ENCODE assay signal across 9 mouse cellular contexts in genomic region chr11:34073776-34074175, GRCm38 (mm10). TPM values are rescaled to one million over a fixed set of nuclear protein-coding genes. Genes with fewer than 3 reads are reported as not detected.
DNase-seq lines count a peak whose midpoint lies in the region; ATAC-seq and TF ChIP-seq lines count a peak whose summit lies in the region.
"Had no signal": no experiment of that assay in that cellular context is flagged by ENCODE, and none has a peak within 500 bp of the region (broad histone marks: within the 10 kb centered on the region; RNA-seq: fewer than 3 reads in every experiment).

No protein-coding gene starts in this region.

- in situ Hi-C loops in ES-E14 (cut with MboI; ENCODE audit: low sequenced_read_pairs in 2 of 2, unreplicated experiment in 2 of 2): no loop called here

- 0 out of 2 replicates have a peak, but pooled peaks have one; percentile 4 for ATAC-seq in heart, embryonic 16.5 days (replicated peaks; ENCODE audit: extremely low read depth, insufficient read depth, low FRiP score)
- no peak for ATAC-seq in activated CD4-positive, CD25-positive, alpha-beta regulatory T cell, adult 4 months

- H3K27me3 ChIP-seq in embryonic facial prominence, embryonic 10.5 days (replicated peaks; ENCODE audit: low read depth, poor library complexity, severe bottlenecking): peaks cover 6% of the 10 kb centered on the region; the same call in 1 of the 2 replicates
- no peaks in the 10 kb centered on the region for H3K27me3 ChIP-seq in heart, embryonic 16.5 days (ENCODE audit: control insufficient read depth, insufficient read depth, low read length)

- H3K4me2 ChIP-seq in heart, embryonic 16.5 days (ENCODE audit: low read depth, low read length): peak overlapping the region; percentile 40

- no peaks in the 10 kb centered on the region for H3K9me3 ChIP-seq in ES-E14 (ENCODE audit: control insufficient read depth, insufficient read depth, low read depth, low read length)
- H3K9me3 ChIP-seq in embryonic facial prominence, embryonic 10.5 days: no peaks in the 10 kb centered on the region
- no peaks in the 10 kb centered on the region for H3K9me3 ChIP-seq in heart, embryonic 16.5 days (replicated peaks; ENCODE audit: control insufficient read depth, low read length)

- no peak overlapping the region for H3K27ac ChIP-seq in ES-E14 (ENCODE audit: insufficient read depth, low read depth, low read length, poor library complexity, severe bottlenecking)
- H3K27ac ChIP-seq in embryonic facial prominence, embryonic 10.5 days (replicated peaks): no peak overlapping the region
- no peak overlapping the region for H3K27ac ChIP-seq in heart, embryonic 16.5 days (ENCODE audit: low read length)

- no peaks in the 10 kb centered on the region for H3K36me3 ChIP-seq in ES-E14 (ENCODE audit: control insufficient read depth, insufficient read depth, low read length, poor library complexity, severe bottlenecking)
- no peaks in the 10 kb centered on the region for H3K36me3 ChIP-seq in embryonic facial prominence, embryonic 10.5 days (replicated peaks)
- no peaks in the 10 kb centered on the region for H3K36me3 ChIP-seq in heart, embryonic 16.5 days (ENCODE audit: control insufficient read depth, insufficient read depth)

- no peak overlapping the region for H3K9ac ChIP-seq in ES-E14 (ENCODE audit: insufficient read depth, low read depth, low read length, poor library complexity, severe bottlenecking)
- H3K9ac ChIP-seq in heart, embryonic 16.5 days (ENCODE audit: low read length): no peak overlapping the region

- 13% methylated on average over 15 of the region's 15 CpGs for WGBS in embryonic facial prominence, embryonic 10.5 days
- WGBS in heart, embryonic 16.5 days: 8% methylated on average over 15 of the region's 15 CpGs

- H3K4me1 ChIP-seq in ES-E14 (ENCODE audit: control insufficient read depth in 2 of 2, insufficient read depth in 2 of 2, low read length in 2 of 2, poor library complexity in 1 of 2): peaks cover 0 to 5% of the 10 kb centered on the region in 2 experiments; a peak in 1 of 4 replicates
- no peaks in the 10 kb centered on the region for H3K4me1 ChIP-seq in embryonic facial prominence, embryonic 10.5 days
- H3K4me1 ChIP-seq in heart, embryonic 16.5 days (ENCODE audit: control insufficient read depth, insufficient read depth, low read length): no peaks in the 10 kb centered on the region

- DNase-seq in ES-E14 (ENCODE audit: low read depth, low spot score): peak; percentile 59
- DNase-seq in adrenal gland, postnatal 36 days: peak; percentile 69 to 71
- peak; percentile 81 for DNase-seq in embryonic facial prominence, embryonic 10.5 days (ENCODE audit: low spot score)
- peak; percentile 30 to 82 for DNase-seq in kidney, postnatal 36 days
- peak; percentile 62 to 73 for DNase-seq in lung, postnatal 4 days
- DNase-seq in retina, postnatal 7 days (ENCODE audit: low read depth, low spot score): peak; percentile 53

- H3K4me3 ChIP-seq in ES-E14 (ENCODE audit: insufficient read depth in 1 of 2, low read depth in 1 of 2, low read length in 2 of 2, poor library complexity in 1 of 2, severe bottlenecking in 1 of 2): no peak overlapping the region
- H3K4me3 ChIP-seq in embryonic facial prominence, embryonic 10.5 days: no peak overlapping the region
- H3K4me3 ChIP-seq in heart, embryonic 16.5 days (ENCODE audit: low read length): no peak overlapping the region

TF ChIP-seq in ES-E14, 5 proteins besides CTCF, POLR2A, EP300 and RAD21:
- TF ChIP-seq CHD2 (IDR thresholded peaks at IDR 0.05; ENCODE audit: low read depth, low read length) (no peak), HCFC1 (IDR thresholded peaks at IDR 0.05; ENCODE audit: borderline replicate concordance, insufficient read depth, low read length) (peak; percentile 34; the same call in 1 of the 2 replicates), MAFK (IDR thresholded peaks at IDR 0.05; ENCODE audit: insufficient read depth, low read depth, low read length) (no peak), ZC3H11A (IDR thresholded peaks at IDR 0.05; ENCODE audit: borderline replicate concordance, low read depth, low read length) (peak; percentile 28; the same call in 1 of the 2 replicates)

RNA-seq across cellular contexts. Expression of gene 4930469K13Rik, which starts 24.6 kb away (rescaled TPM):
- not detected in 2 replicates for total RNA-seq in ES-E14 (2012; rRNA removed)
- not detected for total RNA-seq in adrenal gland, postnatal 36 days (2021)
- polyA plus RNA-seq in embryonic facial prominence, embryonic 10.5 days (2016; fragmentation: Nextera tagmentation; extraction: Ambion mirVana): not detected in 2 replicates
- polyA plus RNA-seq in heart, embryonic 16.5 days (2015; fragmentation: Nextera tagmentation; extraction: Ambion mirVana): not detected in 2 replicates
- polyA plus RNA-seq in activated CD4-positive, CD25-positive, alpha-beta regulatory T cell, adult 4 months (2017; shearing (Covaris generic)): 1 to 10 TPM; 4.4 to 9.0 TPM
- total RNA-seq: left cerebral cortex, adult 8-10 months had no signal

RNA-seq across cellular contexts. Expression of gene Lcp2, which starts 27.1 kb away (rescaled TPM):
- total RNA-seq in ES-E14 (2012; rRNA removed): 0.09 TPM in 1 of 2 replicates, not detected in the other
- total RNA-seq in adrenal gland, postnatal 36 days (2021): 1 to 10 TPM; 2.2 to 2.5 TPM
- 1.4 and 1.5 TPM in 2 replicates for polyA plus RNA-seq in embryonic facial prominence, embryonic 10.5 days (2016; fragmentation: Nextera tagmentation; extraction: Ambion mirVana)
- polyA plus RNA-seq in heart, embryonic 16.5 days (2015; fragmentation: Nextera tagmentation; extraction: Ambion mirVana): 4.9 and 11.3 TPM in 2 replicates
- polyA plus RNA-seq in activated CD4-positive, CD25-positive, alpha-beta regulatory T cell, adult 4 months (2017; shearing (Covaris generic)): 100 to 1,000 TPM; 461 to 468 TPM

Comparison
In these comparisons a context has a peak if more than half of its experiments do, and no peak if none do; other contexts are left out.
1. RNA of gene Lcp2, which starts 27.1 kb away (polyA plus RNA-seq): 461 to 468 TPM in activated CD4-positive, CD25-positive, alpha-beta regulatory T cell, adult 4 months; 4.9 to 11.3 TPM in heart, embryonic 16.5 days and 1.4 to 1.5 TPM in embryonic facial prominence, embryonic 10.5 days; every median in the first group is over 10 times any median in the second.
2. Peak in every context shown above with its lines, with median percentiles within 50 percentile points of each other: DNase-seq.